Mouse (Mus musculus): Measurements from ENCODE around the gene Mt3.

Gene Mt3

DNA sequence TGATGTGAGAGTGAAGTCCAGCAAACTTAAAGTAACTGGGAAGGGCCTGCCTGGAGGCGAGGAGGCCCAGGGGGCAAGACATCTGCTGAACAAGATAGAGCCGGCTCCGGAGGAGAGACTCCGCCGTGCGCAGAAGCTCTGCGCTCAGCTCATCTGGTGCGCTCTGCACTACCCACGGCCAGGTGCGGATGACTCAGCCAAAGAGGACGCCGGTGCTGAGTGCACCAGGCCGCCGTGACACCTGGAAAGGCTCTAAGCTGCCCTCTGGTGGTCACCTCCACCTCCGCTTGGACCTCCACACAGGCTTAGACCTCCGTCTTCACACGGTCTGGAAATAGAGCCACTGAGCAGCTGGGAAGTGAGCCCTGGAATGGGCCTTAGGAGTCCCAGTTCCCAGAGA lies 34.1 kb downstream of the Mt3 start:
- DNase-seq, result peak; percentile 64 to 68

DNA sequence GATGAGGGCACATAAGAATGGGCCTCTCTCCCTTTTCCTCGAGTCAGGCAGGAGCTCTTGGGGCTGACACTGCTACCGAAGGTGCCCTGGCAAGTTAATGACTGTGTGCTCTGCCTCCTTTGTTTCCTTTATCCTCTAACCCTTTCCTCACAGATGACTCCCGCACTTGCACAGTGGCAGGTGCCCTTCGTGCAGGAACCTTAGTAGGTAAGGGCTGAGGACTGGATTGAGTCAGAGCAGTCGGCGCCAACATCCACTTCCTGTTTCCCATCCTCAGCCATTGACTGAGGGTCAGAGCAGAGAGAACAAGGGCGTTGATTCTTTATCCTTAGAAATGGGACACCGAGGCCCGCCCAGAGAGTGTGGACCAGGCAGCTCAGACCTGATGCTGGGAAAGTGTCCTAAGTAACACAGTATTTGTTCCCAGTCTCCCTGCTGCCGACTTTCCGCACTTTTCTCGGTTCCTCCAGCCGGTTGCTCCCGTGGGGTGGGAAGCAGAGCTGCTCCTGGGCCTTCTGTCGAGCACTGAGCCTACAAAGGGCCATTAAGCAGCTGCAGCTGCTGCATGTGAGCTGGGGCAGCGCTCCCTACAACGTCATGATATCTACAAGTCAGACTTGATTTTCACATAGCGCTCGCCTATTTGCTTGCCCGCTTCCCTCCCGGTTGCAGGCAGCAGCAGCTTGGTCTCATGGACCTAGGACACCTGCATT lies 35.0 kb downstream of the Mt3 start:
- DNase-seq, result no peak

GRCm38 (mm10) chr8:94189275-94190031 lies 37.0 kb downstream of the Mt3 start:
- DNase-seq, result no peak

DNA sequence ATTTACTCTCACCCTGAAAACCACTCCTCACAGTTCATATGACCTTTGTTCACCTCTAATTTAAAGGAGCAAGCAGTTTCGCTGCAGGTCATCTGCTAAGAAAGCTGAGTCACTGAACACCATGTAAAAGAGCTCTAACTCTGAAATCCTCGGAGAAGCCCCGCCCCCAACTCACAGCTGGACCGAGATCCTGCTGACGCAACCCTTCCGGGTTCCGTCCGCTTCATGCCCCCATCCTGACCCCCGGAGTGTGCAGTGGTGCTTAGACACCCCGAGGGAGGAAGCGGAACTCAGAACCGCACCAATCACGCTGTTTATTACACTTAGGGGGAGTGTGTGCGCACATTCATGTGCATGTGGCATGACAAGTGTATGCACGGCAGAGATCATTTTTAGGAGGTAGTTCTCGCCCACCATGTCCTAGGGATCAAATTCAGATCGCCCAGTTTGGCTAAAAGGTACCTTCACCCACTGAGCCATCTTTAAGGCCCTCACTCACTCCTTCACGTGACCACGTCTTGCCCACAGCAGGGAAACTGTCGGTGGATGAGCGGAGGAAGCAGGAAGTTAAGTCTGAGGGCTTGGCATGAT lies 38.8 kb downstream of the Mt3 start:
- DNase-seq, result peak; percentile 69 to 78

GRCm38 (mm10) chr8:94192926-94193325 lies 40.5 kb downstream of the Mt3 start:
- DNase-seq, result no peak

DNA sequence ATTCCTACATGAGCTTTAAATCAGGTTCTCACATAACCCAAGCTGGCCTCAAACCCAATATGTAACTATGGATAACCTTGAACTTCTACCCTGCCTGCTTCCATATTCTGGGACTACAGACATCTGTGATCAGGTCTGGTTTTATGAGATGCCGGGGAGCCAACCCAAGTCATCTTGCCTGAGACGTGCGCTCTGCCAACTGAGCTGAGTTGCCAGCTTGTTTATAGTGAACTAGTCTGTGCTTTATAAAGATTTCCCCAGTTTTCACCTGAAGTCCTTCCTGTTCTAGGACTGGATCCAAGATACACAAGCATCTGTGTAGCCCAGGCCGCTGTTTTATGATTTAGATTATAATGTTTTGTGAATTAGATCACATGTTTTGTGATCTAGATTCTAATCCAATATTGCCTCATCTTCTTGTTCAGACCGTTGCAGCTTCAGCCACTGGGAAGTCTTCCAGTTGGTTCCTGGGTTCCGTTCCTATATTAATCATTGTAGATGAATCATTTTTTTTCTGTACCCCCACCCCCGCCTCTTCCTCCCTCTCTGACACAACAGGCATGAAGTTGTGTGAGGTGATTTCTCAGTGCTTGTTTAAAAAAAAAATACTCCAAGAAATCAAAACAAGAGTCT lies 42.3 kb downstream of the Mt3 start:
- DNase-seq, result no peak

DNA sequence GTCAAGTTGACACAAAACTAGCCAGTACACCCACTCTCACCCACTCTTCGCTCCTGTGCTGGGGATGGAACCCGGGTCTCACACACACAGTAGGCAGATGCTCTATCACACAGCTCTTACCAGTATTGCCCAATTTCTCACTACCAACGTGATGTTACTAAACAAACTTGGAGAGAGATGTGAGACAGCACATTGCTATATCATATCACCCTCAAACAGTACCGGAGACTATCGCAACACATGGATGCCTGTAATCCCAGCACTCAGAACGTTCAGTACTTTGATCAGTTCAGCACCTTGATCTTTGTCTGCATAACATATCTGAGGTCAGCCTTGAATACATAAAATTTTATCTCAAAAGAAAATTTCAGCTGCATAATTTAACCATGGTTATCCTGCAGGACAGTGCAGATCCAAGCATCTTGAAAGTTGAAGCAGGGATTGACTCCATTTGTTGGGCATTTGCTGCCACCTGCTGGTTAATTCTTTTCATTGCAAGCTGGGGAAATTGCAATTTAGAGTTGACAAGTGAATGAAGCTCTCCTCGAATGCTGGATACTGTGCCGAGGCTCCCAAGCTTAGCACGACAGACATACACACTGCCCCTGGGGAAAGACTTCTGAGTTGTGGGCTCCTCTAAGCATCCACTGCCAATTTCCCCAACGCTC lies 46.9 kb downstream of the Mt3 start:
- no peak for DNase-seq
